Mouse (Mus musculus) midbrain, embryonic 13.5 days (tissue): Measurements from ENCODE around the gene Kcna1. TPM values are rescaled to one million over a fixed set of nuclear protein-coding genes. Genes with fewer than 3 reads are reported as not detected.

ENCODE experiments used
- ATAC-seq: fragments of 200-750 bp; cut with Nextera tagmentation; 2 replicates; pipeline ENCODE4 v1.8.0; 2017; ENCODE audit warnings: mild to moderate bottlenecking, moderate TSS enrichment, moderate library complexity
- H3K27ac ChIP-seq: fragments of 300-500 bp; sonication (generic); 2 replicates; pipeline ENCODE4 v1.5.1; 2015; ENCODE audit warnings: inconsistent platforms, mild to moderate bottlenecking, moderate library complexity
- H3K27me3 ChIP-seq: fragments of 300-500 bp; sonication (generic); 2 replicates; pipeline ENCODE4 v1.6.1; 2015; ENCODE audit warnings: mild to moderate bottlenecking, inconsistent platforms
- H3K36me3 ChIP-seq: fragments of 300-500 bp; sonication (generic); 2 replicates; pipeline ENCODE4 v1.6.1; 2015; ENCODE audit warnings: mild to moderate bottlenecking, inconsistent platforms
- H3K4me1 ChIP-seq: fragments of 300-500 bp; sonication (generic); replicated peaks from 2 replicates; pipeline ENCODE4 v1.6.1; 2015; ENCODE audit warnings: inconsistent platforms
- H3K4me2 ChIP-seq: fragments of 300-500 bp; sonication (generic); replicated peaks from 2 replicates; pipeline ENCODE4 v1.6.1; 2015; ENCODE audit warnings: moderate library complexity, mild to moderate bottlenecking, inconsistent platforms
- H3K4me3 ChIP-seq: fragments of 300-500 bp; sonication (generic); replicated peaks from 2 replicates; pipeline ENCODE4 v1.5.1; 2015; ENCODE audit warnings: mild to moderate bottlenecking, inconsistent platforms
- H3K9ac ChIP-seq: fragments of 300-500 bp; sonication (generic); replicated peaks from 2 replicates; pipeline ENCODE4 v1.6.1; 2015; ENCODE audit warnings: mild to moderate bottlenecking, inconsistent platforms
- H3K9me3 ChIP-seq: fragments of 300-500 bp; sonication (generic); 2 replicates; pipeline ENCODE4 v1.6.1; 2016; ENCODE audit warnings: mild to moderate bottlenecking, inconsistent platforms
- WGBS: fragments of 180-500 bp; shearing (Covaris S2); methylation state at CpG from one replicate; pipeline ENCODE4 v1.1.7; 2015; 5-methylcytosine and 5-hydroxymethylcytosine counted together
- polyA plus RNA-seq: library from polyadenylated mRNA; unstranded; fragments of >200 nt; fragmentation: Nextera tagmentation; extraction: Ambion mirVana; gene quantifications from 2 replicates; pipeline ENCODE4 v1.2.1, GENCODE M21; 2015

Gene Kcna1
- polyA plus RNA-seq: 1.5 and 2.5 TPM in 2 replicates

GRCm38 (mm10) chr6:126646381-126646780 is at the start of gene Kcna1:
Gene Kcna1 (minus strand): TSS chr6:126646384.
- Histone ChIP-seq H3K27ac (0 out of 2 replicates have a peak within 1 kb of the TSS, but pooled peaks have one; percentile 19), H3K4me3 (peak within 1 kb of the TSS; percentile 64), H3K4me2 (peak within 1 kb of the TSS; percentile 99), H3K9me3 (no peaks in the 10 kb centered on the region), H3K36me3 (no peaks in the 10 kb centered on the region), H3K9ac (peak within 1 kb of the TSS; percentile 69), H3K27me3 (peaks cover 50% of the 10 kb centered on the region), H3K4me1 (peaks cover 44% of the 10 kb centered on the region)
- ATAC-seq: no peak
- WGBS: 9% methylated on average over 8 of the region's 8 CpGs

DNA sequence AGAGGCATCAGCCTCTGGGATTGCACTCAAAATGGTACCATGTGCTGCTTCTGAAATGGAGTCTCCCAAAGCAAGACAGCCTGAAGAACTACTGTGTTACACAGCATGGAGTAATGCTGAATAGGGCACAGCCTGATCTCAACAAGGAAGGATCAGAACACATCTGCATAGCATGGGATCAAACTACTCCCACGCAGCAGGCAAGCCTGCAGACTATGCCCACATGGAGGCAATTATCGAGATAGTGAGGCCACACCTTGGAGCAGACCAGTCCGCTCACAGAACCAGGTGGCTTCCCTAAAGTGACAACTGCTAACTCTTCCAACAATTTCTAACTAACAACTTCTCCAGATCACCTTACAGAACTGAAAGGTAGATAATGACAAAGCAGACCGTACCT is 40.9 kb upstream of the Kcna1 start:
- Histone ChIP-seq H3K4me2 (no peak overlapping the region), H3K36me3 (no peaks in the 10 kb centered on the region), H3K4me1 (no peaks in the 10 kb centered on the region), H3K9me3 (no peaks in the 10 kb centered on the region), H3K27me3 (no peaks in the 10 kb centered on the region), H3K4me3 (no peak overlapping the region), H3K27ac (no peak overlapping the region), H3K9ac (no peak overlapping the region)
- ATAC-seq: no peak
- WGBS: 77% methylated on average over 4 of the region's 4 CpGs

- Histone ChIP-seq H3K27ac (no peak overlapping the region), H3K4me3 (no peak overlapping the region), H3K27me3 (no peaks in the 10 kb centered on the region), H3K36me3 (no peaks in the 10 kb centered on the region), H3K4me1 (no peaks in the 10 kb centered on the region), H3K9me3 (no peaks in the 10 kb centered on the region), H3K9ac (no peak overlapping the region), H3K4me2 (no peak overlapping the region)
- WGBS: 90% methylated on average over 3 of the region's 3 CpGs
- ATAC-seq: no peak
Observed at GRCm38 (mm10) chr6:126685135-126685534, 39.0 kb upstream of the Kcna1 start.

GRCm38 (mm10) chr6:126678961-126679360 is 32.8 kb upstream of the Kcna1 start:
- Histone ChIP-seq H3K4me1 (no peaks in the 10 kb centered on the region), H3K9ac (no peak overlapping the region), H3K4me3 (no peak overlapping the region), H3K9me3 (no peaks in the 10 kb centered on the region), H3K27me3 (no peaks in the 10 kb centered on the region), H3K4me2 (no peak overlapping the region), H3K27ac (no peak overlapping the region), H3K36me3 (no peaks in the 10 kb centered on the region)
- 61% methylated on average over 7 of the region's 7 CpGs for WGBS
- ATAC-seq: no peak

GRCm38 (mm10) chr6:126667001-126667400 is 20.8 kb upstream of the Kcna1 start:
- Histone ChIP-seq H3K4me3 (no peak overlapping the region), H3K27ac (no peak overlapping the region), H3K4me1 (0 out of 2 replicates have a peak, but pooled peaks cover 7% of the 10 kb centered on the region), H3K4me2 (no peak overlapping the region), H3K9me3 (no peaks in the 10 kb centered on the region), H3K9ac (no peak overlapping the region), H3K27me3 (peaks cover 12% of the 10 kb centered on the region), H3K36me3 (no peaks in the 10 kb centered on the region)
- no peak for ATAC-seq
- WGBS: 89% methylated on average over 5 of the region's 5 CpGs

DNA sequence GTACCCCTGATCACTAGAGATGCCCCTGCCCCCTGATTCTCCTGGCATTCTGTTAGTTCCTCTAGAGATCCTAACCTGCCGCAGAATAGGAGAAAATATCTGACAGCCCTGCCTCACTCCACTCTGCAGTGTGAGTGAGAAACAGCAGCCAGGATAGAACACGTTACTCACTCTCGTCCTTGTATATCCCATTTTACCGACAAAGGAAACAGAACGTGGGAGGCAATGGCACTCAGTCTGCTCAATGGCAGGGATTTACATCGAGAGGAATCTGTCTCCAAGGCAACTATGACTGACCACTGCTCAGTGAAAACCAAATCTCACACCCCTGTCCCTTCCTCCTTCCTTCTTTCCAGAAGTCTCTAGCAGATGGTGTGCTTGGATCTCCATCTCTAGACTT is 19.9 kb upstream of the Kcna1 start:
- H3K27me3 ChIP-seq: peaks cover 12% of the 10 kb centered on the region
- ATAC-seq: no peak
- no peak overlapping the region for H3K27ac ChIP-seq
- 14% methylated on average over 6 of the region's 6 CpGs for WGBS
- no peak overlapping the region for H3K4me2 ChIP-seq
- no peaks in the 10 kb centered on the region for H3K9me3 ChIP-seq
- H3K4me1 ChIP-seq: 0 out of 2 replicates have a peak, but pooled peaks cover 7% of the 10 kb centered on the region
- no peak overlapping the region for H3K4me3 ChIP-seq
- no peak overlapping the region for H3K9ac ChIP-seq
- H3K36me3 ChIP-seq: no peaks in the 10 kb centered on the region

- H3K4me3 ChIP-seq: no peak overlapping the region
- H3K36me3 ChIP-seq: no peaks in the 10 kb centered on the region
- no peak overlapping the region for H3K4me2 ChIP-seq
- peak; percentile 37; the same call in 1 of the 2 replicates for ATAC-seq
- no peak overlapping the region for H3K9ac ChIP-seq
- H3K9me3 ChIP-seq: no peaks in the 10 kb centered on the region
- no peak overlapping the region for H3K27ac ChIP-seq
- H3K4me1 ChIP-seq: 0 out of 2 replicates have a peak, but pooled peaks cover 7% of the 10 kb centered on the region
- peaks cover 12% of the 10 kb centered on the region for H3K27me3 ChIP-seq
- WGBS: 58% methylated on average over 3 of the region's 3 CpGs
Observed at GRCm38 (mm10) chr6:126664569-126664968, 18.4 kb upstream of the Kcna1 start.

GRCm38 (mm10) chr6:126657646-126658394 is 11.6 kb upstream of the Kcna1 start:
- H3K27me3 ChIP-seq: no peaks in the 10 kb centered on the region
- H3K4me3 ChIP-seq: no peak overlapping the region
- no peak overlapping the region for H3K9ac ChIP-seq
- no peak overlapping the region for H3K4me2 ChIP-seq
- no peaks in the 10 kb centered on the region for H3K4me1 ChIP-seq
- 83% methylated on average over 2 of the region's 2 CpGs for WGBS
- H3K36me3 ChIP-seq: no peaks in the 10 kb centered on the region
- no peak for ATAC-seq
- no peaks in the 10 kb centered on the region for H3K9me3 ChIP-seq
- no peak overlapping the region for H3K27ac ChIP-seq

DNA sequence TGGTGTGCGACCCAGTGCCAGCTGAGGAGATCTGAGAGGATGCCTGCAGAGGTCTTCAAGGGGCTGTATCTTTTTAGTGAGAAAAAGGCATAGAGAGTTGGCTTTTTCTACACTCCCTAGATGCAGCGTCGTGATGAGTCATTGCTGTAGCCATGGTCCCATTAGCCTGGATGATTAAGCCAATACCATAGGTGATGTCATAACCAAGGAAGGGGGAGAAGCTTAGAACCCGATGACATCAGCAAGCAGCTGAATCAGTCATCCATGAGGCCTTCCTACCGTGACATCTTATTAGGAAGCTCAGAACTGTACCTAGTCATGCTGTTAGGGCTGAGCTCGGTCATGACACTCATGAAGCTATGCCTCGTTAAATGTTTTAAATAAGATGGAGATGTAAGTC is 7.4 kb upstream of the Kcna1 start:
- no peaks in the 10 kb centered on the region for H3K36me3 ChIP-seq
- H3K9ac ChIP-seq: no peak overlapping the region
- WGBS: 86% methylated on average over 7 of the region's 7 CpGs
- H3K27ac ChIP-seq: no peak overlapping the region
- no peaks in the 10 kb centered on the region for H3K27me3 ChIP-seq
- no peak overlapping the region for H3K4me3 ChIP-seq
- H3K9me3 ChIP-seq: no peaks in the 10 kb centered on the region
- H3K4me2 ChIP-seq: no peak overlapping the region
- ATAC-seq: no peak
- peaks cover 6% of the 10 kb centered on the region; the same call in 1 of the 2 replicates for H3K4me1 ChIP-seq

DNA sequence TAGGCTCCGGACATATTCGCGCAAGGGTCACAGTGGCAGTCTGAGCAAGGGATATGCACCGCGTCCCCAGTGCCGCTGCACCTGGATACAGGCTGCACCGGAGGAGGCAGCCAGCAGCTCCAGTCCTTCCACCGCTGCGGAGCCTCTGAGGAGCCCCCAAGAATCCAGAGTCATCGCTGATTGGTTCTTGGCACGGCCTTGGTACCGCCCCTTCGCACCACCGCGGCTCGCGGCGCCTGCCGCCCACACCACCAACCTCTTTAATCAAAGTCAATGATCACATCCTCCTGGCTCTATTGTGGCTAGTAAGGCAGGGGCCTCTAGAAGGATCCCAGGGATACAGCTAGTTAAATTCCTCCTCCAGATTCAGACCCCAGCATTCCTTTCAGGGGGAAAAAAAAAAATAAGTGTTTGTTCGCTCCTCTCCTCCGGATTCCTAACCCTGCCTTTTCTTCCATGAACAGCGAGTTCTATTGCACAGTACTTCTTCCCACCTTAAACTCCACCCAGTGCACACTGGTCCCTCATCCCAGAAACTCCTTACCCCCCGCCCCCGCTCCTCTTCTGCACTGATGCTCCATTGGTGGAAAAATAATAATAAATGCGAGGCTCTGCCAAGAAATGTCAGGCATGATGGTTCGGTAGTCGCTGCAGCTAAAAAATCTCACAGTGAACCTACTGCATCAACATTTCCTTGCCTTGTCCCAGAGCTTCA is 383 bp downstream of the Kcna1 start:
- under 1% methylated on average over 27 of the region's 27 CpGs for WGBS

DNA sequence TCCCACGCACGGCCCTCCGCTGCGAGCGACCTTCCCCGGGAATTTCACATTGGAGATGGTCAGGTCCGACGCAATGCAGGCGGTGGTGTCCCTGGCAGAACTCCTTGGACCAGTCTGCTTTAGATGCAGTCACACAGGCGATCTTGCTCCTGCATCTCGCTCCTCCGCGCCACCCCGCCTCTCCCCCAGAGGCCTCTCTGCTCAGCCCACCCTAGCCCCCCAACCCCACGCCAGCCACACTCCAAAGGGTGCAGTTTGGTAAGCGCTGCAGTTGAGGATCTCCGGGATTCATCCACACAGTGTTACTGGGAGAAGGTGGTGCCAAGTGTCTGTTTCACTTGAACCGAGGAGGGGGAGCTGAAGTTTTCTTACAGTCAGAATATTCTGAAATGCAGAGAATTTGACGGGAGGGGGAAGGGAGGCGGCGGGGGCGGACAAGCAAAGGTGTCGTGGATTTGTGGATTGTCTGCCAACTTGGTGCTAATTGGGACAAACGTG is 1.1 kb downstream of the Kcna1 start:
- WGBS: under 1% methylated on average over 24 of the region's 24 CpGs
- peak overlapping the region; percentile 64 for H3K4me3 ChIP-seq

More for the DNA sequence above, 383 bp downstream of the Kcna1 start:
- H3K27me3 ChIP-seq: peaks cover 55% of the 10 kb centered on the region
- ATAC-seq: peak; percentile 90
- H3K36me3 ChIP-seq: no peaks in the 10 kb centered on the region
- H3K9me3 ChIP-seq: no peaks in the 10 kb centered on the region
- 0 out of 2 replicates have a peak overlapping the region, but pooled peaks have one; percentile 19 for H3K27ac ChIP-seq
- peak overlapping the region; percentile 99 for H3K4me2 ChIP-seq
- H3K9ac ChIP-seq: peak overlapping the region; percentile 69
- peaks cover 44% of the 10 kb centered on the region for H3K4me1 ChIP-seq
- peak overlapping the region; percentile 64 for H3K4me3 ChIP-seq

More for the DNA sequence above, 1.1 kb downstream of the Kcna1 start:
- H3K9me3 ChIP-seq: no peaks in the 10 kb centered on the region
- peaks cover 44% of the 10 kb centered on the region for H3K4me1 ChIP-seq
- H3K27ac ChIP-seq: 0 out of 2 replicates have a peak overlapping the region, but pooled peaks have one; percentile 19
- peak overlapping the region; percentile 69 for H3K9ac ChIP-seq
- peak; percentile 53 for ATAC-seq
- peaks cover 57% of the 10 kb centered on the region for H3K27me3 ChIP-seq
- no peaks in the 10 kb centered on the region for H3K36me3 ChIP-seq
- peak overlapping the region; percentile 99 for H3K4me2 ChIP-seq
